Mouse (Mus musculus): ENCODE results near the gene Psmb4.
"Not testable (repeated sequence)": the region's sequence is repeated elsewhere in the genome, so short reads cannot be mapped to it uniquely, and the experiment has no call there.

The Psmb4 gene

DNA sequence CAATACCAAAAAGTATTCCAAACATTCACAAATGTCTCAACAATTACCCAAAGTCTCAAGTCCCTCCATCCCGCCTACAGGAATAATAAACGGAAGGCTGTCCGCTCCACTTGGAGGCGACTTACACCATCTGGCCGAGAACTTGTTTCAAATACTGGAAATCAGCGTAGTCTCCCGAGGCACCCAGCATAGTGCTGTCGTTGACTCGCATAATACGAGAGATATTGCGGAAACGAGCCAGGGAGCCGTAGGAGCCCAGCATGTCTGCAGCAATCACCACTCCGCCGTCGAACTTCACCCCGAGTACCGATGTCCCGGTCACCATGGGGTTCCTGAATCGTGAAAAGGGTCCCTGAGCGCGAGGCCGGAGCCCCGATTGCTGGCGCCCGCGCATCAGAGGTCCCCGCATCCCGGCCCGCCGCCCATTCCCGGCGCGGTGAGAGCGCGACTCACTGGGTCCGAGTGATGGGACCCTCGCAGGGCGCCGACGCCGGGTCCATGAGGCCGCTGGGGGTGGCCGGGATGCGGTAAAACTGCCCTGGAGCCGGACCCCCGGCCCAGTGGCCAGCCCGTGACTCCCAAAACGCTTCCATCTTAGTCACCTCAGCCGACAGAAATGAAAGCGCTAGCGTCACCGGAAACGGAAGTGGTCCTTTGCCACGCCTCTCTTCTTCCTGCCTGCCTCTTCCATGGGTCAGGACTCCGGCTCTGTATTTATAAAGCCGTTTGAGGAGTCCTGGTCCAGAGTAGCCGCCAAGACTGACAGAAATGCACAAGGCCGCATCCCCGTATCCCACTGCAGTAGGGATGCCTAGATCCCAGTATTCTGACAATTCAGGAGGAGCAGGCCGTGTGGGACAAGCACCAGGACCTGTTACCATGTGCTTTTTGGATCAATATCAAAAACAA, at the start of gene Psmb4:
Gene Psmb4 (minus strand): TSS at position 646 of the 909 bp plus-strand sequence.
- peak; percentile 77 to 80 for DNase-seq

DNA sequence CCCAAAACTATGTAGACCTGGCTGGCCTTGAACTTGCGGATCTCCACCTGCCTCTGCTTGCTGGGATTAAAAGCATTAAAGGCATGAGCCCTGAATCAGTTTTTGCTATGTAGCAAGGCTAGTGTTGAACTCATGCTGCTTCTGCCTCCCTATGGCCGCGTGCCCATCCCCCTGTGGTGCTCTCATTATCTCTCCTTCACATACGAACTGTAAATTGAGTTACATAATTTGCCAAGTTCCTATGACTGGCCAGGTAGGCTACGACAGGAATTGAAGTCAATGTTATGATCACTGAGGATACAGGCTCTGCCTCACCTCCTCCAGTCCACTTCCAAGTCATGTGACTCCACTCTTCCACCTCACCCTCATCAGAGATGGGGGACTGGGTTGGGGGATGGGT, 49.4 kb upstream of the Psmb4 start:
- DNase-seq, result not testable (repeated sequence)

DNA sequence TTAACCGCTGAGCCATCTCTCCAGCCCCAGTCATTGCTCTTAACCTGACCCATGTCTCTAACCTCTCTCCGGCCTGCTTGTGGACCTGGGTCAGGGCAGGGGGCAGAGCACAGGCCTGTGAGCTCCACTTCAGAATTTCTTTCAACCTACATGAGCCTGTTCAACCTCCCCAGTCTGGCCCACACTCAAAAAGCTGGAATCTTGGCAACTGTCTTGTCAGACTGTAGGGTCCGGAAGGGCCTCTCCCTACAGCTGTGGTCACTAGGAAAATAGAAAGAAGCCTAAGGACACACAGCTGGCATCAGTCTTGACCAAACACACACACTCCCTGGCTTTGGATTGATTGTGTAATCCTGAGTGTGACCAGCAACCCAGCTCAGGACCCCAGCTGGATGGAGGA, 48.6 kb upstream of the Psmb4 start:
- not testable (repeated sequence) for DNase-seq

DNA sequence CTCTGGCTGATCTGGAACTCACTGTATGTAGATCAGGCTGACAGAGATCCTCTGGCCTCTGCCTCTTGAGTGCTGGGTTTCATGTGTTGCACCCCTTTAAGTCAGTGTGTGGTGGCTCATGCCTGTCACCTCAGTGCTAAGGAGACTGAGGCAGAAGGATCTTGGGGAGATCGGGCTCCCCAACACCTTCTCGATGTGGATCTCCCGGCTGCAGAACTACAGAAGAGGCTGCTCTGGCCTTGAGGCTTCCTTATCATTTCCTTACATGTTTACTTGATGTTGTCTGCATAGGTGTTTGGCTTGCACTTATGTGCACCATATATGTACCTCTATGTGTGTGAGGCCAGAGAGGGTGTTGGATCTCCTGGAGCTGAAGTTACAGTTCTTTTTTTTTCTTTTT, 47.8 kb upstream of the Psmb4 start:
- not testable (repeated sequence) for DNase-seq

DNA sequence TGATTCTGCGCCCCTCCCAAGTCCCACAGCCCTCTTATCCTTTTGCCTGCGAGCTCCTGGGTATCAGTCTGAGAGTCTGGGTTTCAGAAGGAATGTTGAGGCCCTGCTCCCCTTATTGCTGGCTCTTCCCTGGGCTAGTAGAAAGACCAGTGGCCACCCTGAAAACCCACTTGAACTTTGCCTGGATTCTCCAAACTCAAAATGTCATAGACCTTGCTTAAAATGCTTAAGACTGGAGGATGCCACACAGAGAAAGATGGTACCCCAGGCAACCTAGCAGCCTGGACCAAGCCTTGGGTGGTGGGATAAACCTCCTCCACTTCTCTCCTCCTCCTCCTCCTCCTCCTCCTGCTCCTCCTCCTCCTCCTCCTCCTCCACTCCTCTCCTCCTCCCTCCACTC, 46.8 kb upstream of the Psmb4 start:
- not testable (repeated sequence) for DNase-seq

DNA sequence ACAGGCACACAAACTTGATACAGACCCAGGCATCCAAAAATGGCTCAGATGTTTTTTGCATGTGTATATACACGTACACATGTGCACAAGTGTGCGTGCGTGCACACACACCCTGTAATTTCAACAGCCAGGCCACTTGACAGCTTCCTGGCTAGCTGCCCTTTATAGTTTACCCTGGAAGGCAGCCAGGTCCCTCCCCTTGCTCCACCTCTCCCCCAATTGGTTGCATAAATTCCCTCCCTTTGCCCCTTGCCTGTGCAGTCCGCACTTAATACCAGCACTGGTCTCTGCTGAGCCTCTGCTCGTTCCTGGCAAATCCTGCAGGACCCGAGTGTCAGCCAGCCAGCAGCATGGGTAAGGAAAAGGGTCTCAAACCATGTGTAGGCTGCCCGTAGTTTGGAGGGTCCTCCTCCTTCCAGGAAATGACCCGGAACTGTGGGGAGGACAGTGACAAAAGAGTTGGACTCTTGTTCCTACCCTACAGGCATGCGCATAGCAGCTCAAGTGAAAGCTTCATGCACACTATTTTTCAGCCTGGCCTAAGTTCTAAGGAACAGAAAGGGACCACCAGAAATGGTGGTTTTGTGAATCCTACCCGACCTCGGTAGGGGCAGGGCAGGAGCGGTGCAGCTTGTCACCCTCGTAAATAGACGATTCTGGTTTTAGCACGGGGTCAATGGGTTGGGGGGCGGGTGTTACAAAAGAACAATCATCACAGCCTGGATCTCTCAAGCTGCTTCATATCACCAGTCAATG, 46.2 kb upstream of the Psmb4 start, which contains the start of gene Selenbp1:
Gene Selenbp1 (plus strand): TSS at position 248 of the 756 bp plus-strand sequence.
- DNase-seq, result no peak

DNA sequence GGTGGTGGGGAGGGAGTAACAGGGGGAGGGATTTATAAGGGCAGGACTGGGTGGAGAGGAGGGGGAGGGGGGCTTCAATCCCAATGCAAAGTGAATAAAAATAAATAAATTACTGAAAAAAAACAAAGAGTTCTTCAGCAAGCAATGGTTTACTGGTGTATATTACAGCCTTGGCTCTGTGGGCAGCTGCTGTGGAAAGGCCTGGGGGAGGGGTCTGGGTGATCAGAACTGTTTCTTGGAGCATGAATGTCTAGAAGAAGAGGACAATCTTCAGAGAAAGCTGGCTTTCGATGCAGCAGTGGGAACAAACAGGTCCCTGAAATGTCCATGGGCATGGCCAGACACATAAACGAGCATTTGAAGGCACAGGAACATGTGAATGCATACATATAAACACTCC, 45.5 kb upstream of the Psmb4 start:
- not testable (repeated sequence) for DNase-seq

DNA sequence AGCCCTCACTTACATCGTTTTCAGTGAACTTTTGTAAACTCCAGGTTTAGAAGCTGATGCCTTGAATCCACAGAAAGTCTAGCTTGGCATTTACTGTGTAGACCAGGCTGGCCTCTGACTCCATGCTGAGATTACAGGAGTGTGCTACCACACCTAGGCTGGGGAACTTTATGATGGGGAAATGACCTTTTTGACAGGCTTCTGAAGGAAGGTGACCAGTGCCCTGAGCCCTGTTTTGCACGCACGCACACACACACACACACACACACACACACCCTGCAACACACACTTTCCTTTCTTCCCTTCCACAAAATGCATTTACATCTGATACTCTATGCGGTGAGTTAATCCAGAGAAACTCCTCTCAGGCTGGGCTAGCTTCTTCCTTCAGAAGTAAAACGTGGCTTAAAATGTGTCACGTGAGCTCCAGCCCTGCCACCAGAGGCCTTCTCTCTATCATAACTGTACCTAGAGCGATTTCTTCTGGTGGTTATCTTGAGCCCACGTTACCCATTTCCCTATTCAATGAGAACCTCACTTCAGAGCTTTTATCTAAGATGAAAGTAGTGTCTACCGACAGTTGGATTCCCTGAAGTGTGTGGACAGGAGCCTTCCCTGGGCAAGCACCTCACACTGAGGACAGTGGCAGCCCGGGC, 44.8 kb upstream of the Psmb4 start:
- not testable (repeated sequence) for DNase-seq

DNA sequence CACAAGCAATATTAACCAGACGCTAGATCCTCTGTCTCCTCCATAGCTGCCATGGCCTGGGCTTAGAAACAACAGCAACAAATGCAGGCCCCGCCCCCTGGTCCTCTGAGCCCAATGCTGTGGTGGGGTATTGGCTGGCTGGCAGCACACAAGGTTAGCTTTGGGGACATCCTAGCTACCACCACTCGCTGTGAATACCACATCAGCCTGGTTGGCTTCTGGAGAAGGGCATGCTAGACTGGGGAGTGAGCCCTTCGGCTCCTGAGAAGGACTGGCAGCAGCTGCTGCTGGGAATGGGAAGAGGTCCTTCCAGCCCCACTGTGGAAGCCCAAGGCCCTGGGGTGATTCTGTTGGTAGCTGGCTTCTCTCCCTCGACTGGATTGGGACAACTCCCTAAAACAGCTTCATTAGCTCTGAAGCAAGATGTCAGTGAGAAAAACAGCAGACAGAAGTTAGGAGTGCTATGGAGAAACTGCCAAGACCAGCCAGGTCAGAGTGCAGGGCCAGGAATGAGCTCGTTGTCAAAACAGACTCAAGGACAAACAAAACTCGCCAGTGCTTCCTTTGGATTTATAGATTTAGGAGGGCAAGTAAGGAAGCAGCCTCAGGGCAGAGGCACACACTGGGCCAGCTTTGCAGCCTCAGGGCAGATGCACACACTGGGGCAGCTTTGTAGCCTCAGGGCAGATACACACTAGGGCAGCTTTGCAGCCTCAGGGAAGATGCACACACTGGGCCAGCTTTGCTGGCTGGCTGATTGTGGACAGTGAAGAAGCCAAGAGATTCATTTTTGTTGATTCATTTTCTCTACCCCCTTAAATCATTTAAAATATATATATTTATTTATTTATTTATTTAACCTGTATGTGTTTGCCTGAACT, 43.9 kb upstream of the Psmb4 start:
- DNase-seq, result not testable (repeated sequence)

DNA sequence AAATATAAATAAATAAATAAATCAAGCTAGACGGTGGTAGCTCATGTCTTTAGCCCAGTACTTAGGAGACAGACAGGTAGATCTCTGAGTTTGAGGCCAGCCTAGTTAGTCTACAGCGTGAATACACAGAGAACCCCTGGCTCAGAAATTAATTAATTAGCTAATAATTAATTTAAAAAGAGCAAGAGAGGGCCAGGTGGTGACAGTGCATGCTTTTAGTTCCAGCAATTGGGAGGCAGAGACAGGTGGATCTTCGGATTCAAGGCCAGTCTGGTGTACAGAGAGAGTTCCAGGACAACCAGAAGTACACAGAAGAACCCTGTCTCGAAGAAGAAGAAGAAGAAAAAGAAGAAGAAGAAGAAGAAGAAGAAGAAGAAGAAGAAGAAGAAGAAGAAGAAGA, 42.2 kb upstream of the Psmb4 start:
- DNase-seq, result not testable (repeated sequence)

DNA sequence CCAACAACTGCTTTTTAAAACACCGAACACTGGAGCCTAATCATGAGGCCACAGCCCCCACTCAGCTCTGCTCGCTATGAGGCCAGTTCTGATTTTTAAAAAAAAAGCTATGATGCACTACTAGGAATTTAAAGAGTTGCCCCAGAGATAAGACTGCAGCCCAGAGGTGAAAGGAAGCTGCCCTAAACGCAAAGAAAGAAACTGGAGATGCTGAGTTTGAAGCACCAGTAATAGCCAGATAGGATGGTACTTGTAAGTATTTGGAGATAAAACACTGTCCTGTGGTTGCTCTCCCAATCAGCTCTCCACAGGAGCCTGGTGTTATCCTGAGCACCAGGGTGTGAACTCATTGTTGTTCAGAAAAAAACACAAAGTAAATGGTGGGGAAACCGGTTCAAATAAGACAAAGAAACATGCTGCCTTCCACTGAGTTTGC, 39.6 kb upstream of the Psmb4 start:
- not testable (repeated sequence) for DNase-seq

DNA sequence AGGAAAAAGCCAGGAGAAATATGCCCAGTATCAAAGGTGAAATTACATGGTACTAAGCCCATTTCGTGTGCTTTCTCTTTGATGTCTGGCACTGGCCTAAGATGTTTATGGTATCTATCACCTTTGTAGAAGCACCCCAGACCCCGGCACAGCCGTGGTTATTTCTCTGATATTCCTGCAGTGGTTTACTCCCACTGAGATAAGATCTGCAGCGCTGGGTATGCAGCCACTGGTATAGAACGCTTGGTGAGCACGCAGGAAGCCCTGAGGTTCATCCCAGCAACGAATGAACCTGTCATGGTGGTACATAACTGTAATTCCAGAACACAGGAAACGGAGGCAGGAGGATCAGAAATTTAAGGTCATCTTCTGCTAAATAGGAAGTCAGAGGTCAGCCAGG, 37.9 kb upstream of the Psmb4 start:
- DNase-seq, result no peak

DNA sequence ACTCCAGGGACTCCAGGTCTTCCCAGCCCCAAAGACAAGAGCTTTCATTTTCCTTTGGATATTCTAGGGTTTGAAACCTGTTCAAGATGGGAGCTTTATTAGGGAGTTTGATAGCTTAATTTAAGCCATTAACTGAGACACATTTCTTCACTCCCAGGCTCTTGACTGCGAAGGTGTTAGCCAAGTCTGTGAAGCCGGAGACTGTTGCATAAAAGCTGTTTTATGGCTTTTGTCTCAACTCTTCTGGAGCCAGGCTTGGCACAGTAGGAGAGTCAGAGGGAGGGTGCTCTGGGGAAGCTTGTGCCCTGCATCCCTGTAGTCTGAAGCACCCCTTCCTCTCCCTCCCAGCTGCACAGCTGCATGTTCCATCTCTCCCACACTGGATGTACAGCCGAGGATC, 35.6 kb upstream of the Psmb4 start:
- no peak for DNase-seq

DNA sequence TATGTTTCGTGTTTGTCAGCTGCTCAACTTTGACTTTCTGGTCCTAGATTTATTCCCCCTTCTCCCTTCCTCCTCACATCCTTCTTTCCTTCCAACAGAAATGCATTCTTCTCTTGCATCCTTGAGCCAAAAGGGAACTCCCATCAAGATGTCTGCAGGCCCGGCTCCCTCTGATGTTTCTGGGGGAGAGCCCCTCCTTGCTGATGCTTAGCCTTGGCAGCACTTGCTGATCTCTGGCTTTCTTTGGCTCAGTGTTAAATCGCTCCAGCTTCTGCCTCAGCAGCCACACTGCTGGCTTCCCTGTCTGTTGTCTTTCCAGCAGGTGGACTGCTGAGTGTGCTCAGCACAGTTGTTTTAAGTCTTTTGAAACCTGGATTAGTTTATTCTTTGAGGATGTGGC, 34.3 kb upstream of the Psmb4 start:
- no peak for DNase-seq

DNA sequence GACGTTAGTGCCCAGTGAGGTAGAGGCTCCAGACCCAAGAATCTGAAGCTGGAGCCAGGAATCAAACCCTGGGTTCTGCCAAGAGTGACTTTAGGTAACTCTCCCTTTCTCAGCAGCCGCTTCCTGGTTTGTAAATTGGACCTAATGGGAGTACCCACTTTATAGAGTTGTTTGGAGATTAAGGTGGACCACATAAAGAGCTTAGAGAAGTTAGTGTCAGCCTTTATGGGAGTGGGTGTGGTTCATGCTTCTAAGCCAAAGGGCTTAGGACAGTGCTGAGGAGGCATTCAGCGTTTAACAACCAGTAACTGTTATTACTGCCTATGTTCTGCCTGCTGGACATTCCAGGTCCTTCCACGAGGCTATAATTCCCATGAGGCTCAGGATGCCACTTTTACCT, 32.1 kb upstream of the Psmb4 start:
- no peak for DNase-seq

DNA sequence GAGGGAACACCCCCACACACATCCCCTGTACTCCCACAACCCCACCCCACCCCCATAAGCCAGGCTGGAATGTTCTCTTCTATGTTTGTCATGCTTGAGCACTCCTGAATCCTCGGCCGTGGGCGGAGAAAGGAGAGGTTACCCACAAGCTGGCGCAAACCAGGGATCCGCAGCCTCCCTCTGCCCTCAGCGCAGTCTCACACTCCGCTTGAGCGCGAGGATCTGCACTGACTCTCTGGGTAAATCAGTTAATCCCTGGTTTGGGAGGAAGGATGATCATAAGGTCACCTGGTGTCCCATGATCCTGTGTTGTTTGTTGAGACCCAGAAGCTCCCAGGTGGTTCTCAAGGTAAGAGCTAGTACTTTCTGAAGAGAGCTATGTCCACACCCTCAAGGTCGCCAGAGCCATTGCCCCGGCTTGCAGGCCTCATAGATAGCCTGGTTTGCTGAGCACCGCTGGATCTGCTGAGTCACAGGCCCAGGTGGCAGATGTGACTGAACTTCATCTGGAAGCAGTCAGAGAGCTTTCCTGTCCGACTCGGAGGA, 31.1 kb upstream of the Psmb4 start:
- no peak for DNase-seq

DNA sequence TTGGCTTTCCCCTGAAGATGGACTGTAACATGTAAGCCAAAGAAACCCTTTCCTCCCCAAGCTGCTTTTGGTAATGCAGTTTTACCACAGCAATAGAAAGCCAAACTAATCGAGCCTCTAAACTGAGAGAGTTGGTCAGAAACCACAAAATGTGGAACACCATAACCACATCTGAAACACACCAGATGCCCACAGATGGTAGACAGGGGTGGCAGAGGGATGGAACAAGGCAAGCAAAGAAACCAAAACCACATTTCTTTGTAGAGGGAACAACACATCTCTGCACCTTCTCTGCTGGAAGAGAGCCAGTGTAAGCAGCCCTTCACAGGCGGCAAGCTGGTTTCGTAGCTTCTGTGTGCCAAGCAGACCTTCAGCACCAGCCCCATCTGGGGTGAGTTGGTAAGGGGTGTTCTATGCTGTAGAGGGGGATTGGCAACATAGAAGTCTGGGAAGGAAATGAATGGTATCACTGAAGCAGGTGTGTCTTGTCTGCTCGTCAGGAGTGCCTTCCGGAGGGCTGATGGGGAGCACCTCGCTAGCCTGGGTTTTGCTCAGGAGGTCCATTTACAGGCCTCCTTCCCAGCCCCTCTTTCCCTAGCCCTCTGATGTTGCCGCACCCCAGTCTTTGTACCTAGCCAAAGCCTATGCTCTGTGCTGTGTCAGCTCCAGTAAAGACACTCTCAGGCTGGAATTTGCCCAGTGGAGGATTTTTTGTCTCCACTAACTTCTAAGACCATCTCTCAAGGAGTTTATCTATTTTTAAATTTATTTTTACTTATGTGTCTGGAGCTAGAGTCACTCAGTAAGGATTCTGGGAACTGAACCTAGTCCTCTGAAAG, 29.4 kb upstream of the Psmb4 start:
- peak in 1 of 2 experiments; percentile 9 for DNase-seq

DNA sequence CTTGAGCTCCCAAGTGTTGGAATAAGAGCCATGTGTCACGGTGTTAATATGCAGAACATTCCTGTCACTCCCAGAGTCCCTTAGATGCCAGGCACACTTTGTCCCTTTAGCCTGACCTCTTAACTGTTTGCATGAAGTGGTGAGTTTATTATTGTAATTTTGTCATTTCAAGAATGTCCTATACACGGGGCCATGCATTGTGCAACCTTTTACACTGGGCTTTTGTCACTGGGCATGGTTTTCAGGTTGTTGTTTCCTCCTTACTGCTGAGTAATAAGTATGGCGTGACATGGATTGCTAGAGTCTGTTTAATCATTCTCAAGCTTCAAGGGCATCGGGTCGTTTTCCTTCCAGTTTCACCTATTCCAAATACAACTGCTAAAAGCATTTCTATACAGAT, 27.0 kb upstream of the Psmb4 start:
- no peak for DNase-seq

DNA sequence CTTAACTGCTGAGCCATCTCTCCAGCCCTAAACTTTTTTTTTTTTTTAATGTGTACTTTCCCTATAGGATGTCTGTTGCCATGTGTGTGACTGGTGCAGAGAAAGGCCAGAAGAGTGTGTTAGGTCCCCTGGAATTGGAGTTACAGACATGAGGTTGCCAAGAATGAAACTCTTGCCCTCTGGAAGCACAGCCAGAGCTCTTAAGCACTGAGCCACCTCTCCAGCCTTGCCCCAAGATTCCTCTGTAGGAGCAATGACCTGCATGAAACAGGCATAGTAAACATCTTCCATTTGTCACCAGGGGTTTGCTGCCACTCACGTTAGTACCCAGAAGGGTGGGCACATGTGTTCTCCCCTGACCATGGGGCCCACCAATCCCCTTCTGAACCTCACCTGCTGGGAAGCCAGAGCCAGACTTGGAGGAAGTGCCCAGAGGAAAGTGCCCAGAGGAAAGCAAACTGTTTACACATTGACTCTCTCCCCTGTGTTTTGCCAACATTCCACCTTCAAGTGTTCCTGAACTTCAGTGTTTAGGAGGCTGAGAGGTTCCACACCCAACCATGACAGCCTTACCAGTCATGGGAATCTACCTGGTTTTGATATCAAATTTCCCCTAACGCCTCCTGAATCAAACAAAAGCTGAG, 24.4 kb upstream of the Psmb4 start:
- no peak for DNase-seq

DNA sequence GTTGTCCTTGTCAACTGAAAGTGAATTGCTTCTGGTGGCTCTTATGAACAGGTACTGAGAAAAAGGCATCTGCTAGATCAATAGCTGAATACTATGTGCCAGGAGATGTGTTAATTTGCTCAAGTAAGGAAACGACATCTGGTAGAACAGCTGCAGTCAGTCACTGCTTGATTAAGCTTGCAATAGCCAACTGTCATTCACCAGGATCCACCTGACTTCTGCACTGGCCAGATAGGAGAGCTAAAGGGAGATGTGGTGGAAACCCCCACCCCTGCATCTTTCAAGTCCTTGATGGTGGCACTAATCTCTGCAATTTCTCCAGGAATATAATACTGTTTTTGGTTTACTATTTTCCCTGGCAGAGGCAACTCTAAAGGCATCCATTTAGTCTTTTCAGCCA, 19.7 kb upstream of the Psmb4 start:
- no peak for DNase-seq

Measured in thymus, postnatal 36 days (tissue).